Mouse (Mus musculus) left cerebral cortex, postnatal 25 days (tissue): ENCODE measurements around the gene Glyr1. TPM values are rescaled to one million over a fixed set of nuclear protein-coding genes. Genes with fewer than 3 reads are reported as not detected.
A peak's percentile ranks its signal among the peaks of the same experiment; 100 is the strongest.

Source experiments
- DNase-seq, 2 experiments: peaks; one replicate each; pipeline ENCODE4 v3.0.0; 2022; ENCODE audit warnings: low spot score in 2 of 2, mixed read lengths in 1 of 2
- intact Hi-C: fragments of 180-260 bp; cut with DNase I; formaldehyde crosslinking; loops from one replicate; pipeline ENCODE4 v1.15.1; 2025
- total RNA-seq, 2 experiments: library from RNA; stranded (reverse); gene quantifications; 2 replicates each; pipeline ENCODE4 v1.2.3; 2021

Gene Glyr1
- total RNA-seq, 2 experiments from 2014 or later = 145 to 151 TPM

GRCm38 (mm10) chr16:5013054-5013838 is 36.4 kb downstream of the Glyr1 start, which contains the start of gene Rogdi:
Gene Rogdi, minus strand, starts transcription at chr16:5013553.
- intact Hi-C loops = loop anchor here (2.0 kb wide), 2 partner anchors 36 to 48 kb away; partner anchors contain the start of gene Anks3
- peak; percentile 99 to 100 for DNase-seq

- intact Hi-C loops = loop anchor here (2.0 kb wide), 2 partner anchors 36 to 48 kb away; partner anchors contain the start of gene Anks3
- no peak for DNase-seq
Observed at GRCm38 (mm10) chr16:5012036-5013005, 37.3 kb downstream of the Glyr1 start.

- DNase-seq = no peak
- intact Hi-C loops = no loop called here
Observed at GRCm38 (mm10) chr16:5011285-5011684, 38.4 kb downstream of the Glyr1 start.

GRCm38 (mm10) chr16:5010371-5010935 is 39.2 kb downstream of the Glyr1 start:
- no peak for DNase-seq
- intact Hi-C loops = no loop called here

GRCm38 (mm10) chr16:5008076-5008475 is 41.6 kb downstream of the Glyr1 start:
- DNase-seq = no peak
- intact Hi-C loops = no loop called here

- intact Hi-C loops = no loop called here
- DNase-seq = no peak
Observed at GRCm38 (mm10) chr16:5007492-5007891, 42.2 kb downstream of the Glyr1 start.

GRCm38 (mm10) chr16:5007067-5007466 is 42.6 kb downstream of the Glyr1 start, which contains the start of gene Smim22:
Gene Smim22, plus strand, starts transcription at chr16:5007288.
- no peak for DNase-seq
- intact Hi-C loops = no loop called here

GRCm38 (mm10) chr16:5000611-5001010 is 49.1 kb downstream of the Glyr1 start:
- intact Hi-C loops = no loop called here
- no peak for DNase-seq

GRCm38 (mm10) chr16:4998984-4999383 is 50.7 kb downstream of the Glyr1 start:
- intact Hi-C loops = no loop called here

GRCm38 (mm10) chr16:4997553-4997952 is 52.1 kb downstream of the Glyr1 start, which contains the start of gene Sept12:
Gene Sept12, minus strand, starts transcription at chr16:4997852.
- DNase-seq = no peak
- intact Hi-C loops = no loop called here

More at GRCm38 (mm10) chr16:4998984-4999383, 50.7 kb downstream of the Glyr1 start:
- DNase-seq = no peak

- intact Hi-C loops = no loop called here
- DNase-seq = no peak
Observed at GRCm38 (mm10) chr16:4993276-4993675, 56.4 kb downstream of the Glyr1 start.

- intact Hi-C loops = no loop called here
- DNase-seq = no peak
Observed at GRCm38 (mm10) chr16:4984717-4985116, 64.9 kb downstream of the Glyr1 start.

- no peak for DNase-seq
- intact Hi-C loops = loop anchor here (5.0 kb wide), 1 partner anchor 167 kb away; the partner anchor contains the start of gene Sec14l5
Observed at GRCm38 (mm10) chr16:4979755-4980380, 69.8 kb downstream of the Glyr1 start.

- intact Hi-C loops = loop anchor here (5.0 kb wide), 1 partner anchor 169 kb away; the partner anchor contains the start of gene Sec14l5
- peak; percentile 52 to 83 for DNase-seq
Observed at GRCm38 (mm10) chr16:4978275-4979051, 71.2 kb downstream of the Glyr1 start.

GRCm38 (mm10) chr16:4976180-4976579 is 73.5 kb downstream of the Glyr1 start:
- intact Hi-C loops = loop anchor here (2.0 to 5.0 kb wide), 2 partner anchors 37 to 171 kb away; partner anchors contain the start of genes Rogdi and Sec14l5
- DNase-seq = peak; percentile 47 to 48

- intact Hi-C loops = no loop called here
- no peak for DNase-seq
Observed at GRCm38 (mm10) chr16:4974521-4974920, 75.1 kb downstream of the Glyr1 start.

GRCm38 (mm10) chr16:4971626-4972025 is 78.0 kb downstream of the Glyr1 start:
- intact Hi-C loops = no loop called here

More at GRCm38 (mm10) chr16:4971626-4972025, 78.0 kb downstream of the Glyr1 start:
- no peak for DNase-seq
